Mouse (Mus musculus) forebrain, embryonic 10.5 days (tissue): ENCODE data around the gene Selenos. TPM values are rescaled to one million over a fixed set of nuclear protein-coding genes. Genes with fewer than 3 reads are reported as not detected.

ENCODE experiments used
- DNase-seq: peaks from one replicate; pipeline ENCODE4 v3.0.0-alpha.2; 2017; ENCODE audit warnings: low spot score; ENCODE audit errors: extremely low spot score
- H3K27ac ChIP-seq: fragments of 300-500 bp; sonication (generic); 2 replicates; pipeline ENCODE4 v1.5.1; 2016; ENCODE audit warnings: mild to moderate bottlenecking
- H3K27me3 ChIP-seq: fragments of 300-500 bp; sonication (generic); 2 replicates; pipeline ENCODE4 v1.6.1; 2016; ENCODE audit warnings: mild to moderate bottlenecking; ENCODE audit not compliant: poor library complexity, severe bottlenecking
- H3K36me3 ChIP-seq: fragments of 300-500 bp; sonication (generic); replicated peaks from 2 replicates; pipeline ENCODE4 v1.6.1; 2016; ENCODE audit warnings: mild to moderate bottlenecking, moderate library complexity
- H3K4me1 ChIP-seq: fragments of 300-500 bp; sonication (generic); 2 replicates; pipeline ENCODE4 v1.6.1; 2016
- H3K4me3 ChIP-seq: fragments of 300-500 bp; sonication (generic); 2 replicates; pipeline ENCODE4 v1.5.1; 2016; ENCODE audit warnings: mild to moderate bottlenecking, moderate library complexity
- H3K9me3 ChIP-seq: fragments of 300-500 bp; sonication (generic); 2 replicates; pipeline ENCODE4 v1.6.1; 2016; ENCODE audit warnings: mild to moderate bottlenecking, moderate library complexity
- WGBS: fragments of 180-500 bp; shearing (Covaris S2); methylation state at CpG from one replicate; pipeline ENCODE4 v1.1.7; 2016; 5-methylcytosine and 5-hydroxymethylcytosine counted together
- polyA plus RNA-seq: library from polyadenylated mRNA; unstranded; fragments of >200 nt; fragmentation: Nextera tagmentation; extraction: Ambion mirVana; gene quantifications from 2 replicates; pipeline ENCODE4 v1.2.1, GENCODE M21; 2016

Gene Selenos
- polyA plus RNA-seq: 81.4 and 84.2 TPM in 2 replicates

DNA sequence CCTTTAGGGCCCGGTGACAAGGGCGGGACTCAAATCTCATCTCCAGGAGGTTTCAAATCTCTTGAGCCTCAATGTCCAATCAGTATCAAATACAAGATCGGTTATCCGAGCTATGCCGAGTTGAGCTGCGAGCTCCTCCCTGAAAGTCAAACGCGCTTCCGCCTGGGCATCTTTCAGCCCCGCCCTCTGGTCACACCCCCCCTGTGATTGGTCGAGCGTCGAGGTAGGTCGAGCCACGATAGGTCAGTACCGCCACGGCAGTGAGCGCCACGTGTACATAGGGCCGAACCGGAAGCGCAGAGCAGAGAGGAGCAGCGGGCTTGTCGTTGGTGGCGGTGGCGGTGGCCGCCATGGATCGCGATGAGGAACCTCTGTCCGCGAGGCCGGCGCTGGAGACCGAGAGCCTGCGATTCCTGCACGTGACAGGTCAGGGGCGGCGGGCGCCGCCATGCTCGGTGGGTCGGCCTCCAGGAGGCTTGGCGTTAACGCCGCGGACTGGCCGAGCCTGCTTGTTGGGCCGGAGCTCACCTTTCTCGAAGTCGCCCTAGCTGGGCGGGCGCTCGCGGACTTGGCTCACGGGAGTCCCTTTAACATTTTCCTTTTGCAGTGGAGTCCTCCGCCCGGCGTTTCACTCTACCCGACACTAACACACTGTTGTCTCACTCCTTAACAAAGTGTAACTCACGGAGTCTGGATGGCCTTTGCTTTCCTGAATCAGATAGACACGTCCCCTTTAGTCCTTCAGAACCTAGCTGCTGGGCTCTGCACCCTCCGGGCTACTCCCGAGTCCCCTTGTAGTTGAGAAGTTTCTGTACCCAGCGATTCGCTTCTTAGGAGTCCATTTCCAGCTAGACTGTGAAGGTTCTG lies at the start of gene Selenos:
Gene Selenos, plus strand, starts transcription at position 286 of the 867 bp plus-strand sequence.
- Histone ChIP-seq H3K27ac (peak within 1 kb of the TSS; percentile 91), H3K36me3 (peaks cover 62% of the 10 kb centered on the region)
- WGBS: under 1% methylated on average over 65 of the region's 65 CpGs

DNA sequence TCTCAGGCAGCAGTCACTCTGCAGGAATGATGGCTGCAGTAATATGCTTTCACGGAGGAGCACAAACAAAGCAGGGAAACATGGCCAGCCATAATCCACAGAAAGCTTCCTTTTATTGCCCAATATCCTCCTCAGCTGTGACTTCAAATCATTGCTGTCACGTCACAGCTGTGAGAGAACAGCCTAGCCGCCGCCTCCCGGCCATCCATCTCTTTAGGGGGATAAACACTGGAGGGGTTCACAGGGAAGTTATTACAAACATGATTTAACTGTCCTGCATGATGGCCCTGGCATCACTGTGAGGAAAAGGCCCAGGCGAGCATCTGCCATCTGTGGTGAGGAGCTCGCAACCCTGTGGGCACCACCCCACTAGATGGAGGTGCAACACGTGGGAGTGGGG lies 42.6 kb upstream of the Selenos start:
- Histone ChIP-seq H3K27me3 (no peaks in the 10 kb centered on the region), H3K9me3 (no peaks in the 10 kb centered on the region), H3K27ac (no peak overlapping the region), H3K36me3 (no peaks in the 10 kb centered on the region), H3K4me1 (peaks cover 29% of the 10 kb centered on the region), H3K4me3 (no peak overlapping the region)
- DNase-seq: no peak
- WGBS: 86% methylated on average over 8 of the region's 8 CpGs

More for the DNA sequence above, at the start of gene Selenos:
- peak; percentile 97 for DNase-seq
- no peaks in the 10 kb centered on the region for H3K9me3 ChIP-seq
- peak within 1 kb of the TSS; percentile 87 for H3K4me3 ChIP-seq
- peaks cover 31% of the 10 kb centered on the region for H3K4me1 ChIP-seq
- H3K27me3 ChIP-seq: no peaks in the 10 kb centered on the region

DNA sequence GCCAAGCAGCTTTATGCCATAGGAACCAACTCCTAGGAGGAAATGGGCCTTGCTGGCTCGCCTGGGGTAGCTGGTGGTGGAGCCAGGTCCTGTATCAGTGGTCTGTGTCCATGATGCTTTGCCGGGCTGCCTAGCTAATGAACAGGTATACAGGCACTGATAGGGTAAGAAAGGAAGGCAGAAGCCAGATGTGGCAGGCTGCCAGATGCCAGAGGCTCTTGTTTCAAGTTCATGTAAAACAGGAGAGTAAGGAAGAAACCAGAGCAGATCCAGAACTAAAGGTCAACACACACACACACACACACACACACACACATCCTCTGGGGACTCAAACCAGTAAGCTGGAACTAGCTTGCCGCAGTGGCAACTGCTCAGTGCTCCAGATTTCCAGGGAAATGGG lies 41.2 kb upstream of the Selenos start:
- WGBS: 82% methylated on average over 3 of the region's 3 CpGs
- Histone ChIP-seq H3K27me3 (no peaks in the 10 kb centered on the region), H3K4me1 (peaks cover 29% of the 10 kb centered on the region), H3K36me3 (no peaks in the 10 kb centered on the region), H3K9me3 (no peaks in the 10 kb centered on the region), H3K4me3 (no peak overlapping the region), H3K27ac (no peak overlapping the region)
- no peak for DNase-seq

DNA sequence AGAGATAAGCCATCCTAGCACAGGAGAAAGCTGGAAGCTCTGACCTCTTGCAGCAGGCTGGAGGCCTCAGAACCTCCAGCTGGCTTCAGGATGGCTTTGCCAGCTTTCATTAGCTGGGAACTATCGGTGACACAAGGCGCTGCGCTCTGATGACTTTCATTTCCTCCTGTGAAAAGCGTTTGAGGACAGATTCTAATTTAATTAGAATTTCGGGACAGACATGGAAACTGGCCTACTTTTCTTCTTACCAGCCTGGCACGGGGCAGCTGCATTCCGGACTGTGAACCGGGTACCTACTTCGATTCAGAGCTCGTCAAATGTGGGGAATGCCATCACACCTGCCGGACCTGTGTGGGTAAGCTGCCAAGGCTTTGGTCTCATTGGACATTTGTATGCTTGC lies 40.7 kb upstream of the Selenos start:
- no peak overlapping the region for H3K4me3 ChIP-seq

DNA sequence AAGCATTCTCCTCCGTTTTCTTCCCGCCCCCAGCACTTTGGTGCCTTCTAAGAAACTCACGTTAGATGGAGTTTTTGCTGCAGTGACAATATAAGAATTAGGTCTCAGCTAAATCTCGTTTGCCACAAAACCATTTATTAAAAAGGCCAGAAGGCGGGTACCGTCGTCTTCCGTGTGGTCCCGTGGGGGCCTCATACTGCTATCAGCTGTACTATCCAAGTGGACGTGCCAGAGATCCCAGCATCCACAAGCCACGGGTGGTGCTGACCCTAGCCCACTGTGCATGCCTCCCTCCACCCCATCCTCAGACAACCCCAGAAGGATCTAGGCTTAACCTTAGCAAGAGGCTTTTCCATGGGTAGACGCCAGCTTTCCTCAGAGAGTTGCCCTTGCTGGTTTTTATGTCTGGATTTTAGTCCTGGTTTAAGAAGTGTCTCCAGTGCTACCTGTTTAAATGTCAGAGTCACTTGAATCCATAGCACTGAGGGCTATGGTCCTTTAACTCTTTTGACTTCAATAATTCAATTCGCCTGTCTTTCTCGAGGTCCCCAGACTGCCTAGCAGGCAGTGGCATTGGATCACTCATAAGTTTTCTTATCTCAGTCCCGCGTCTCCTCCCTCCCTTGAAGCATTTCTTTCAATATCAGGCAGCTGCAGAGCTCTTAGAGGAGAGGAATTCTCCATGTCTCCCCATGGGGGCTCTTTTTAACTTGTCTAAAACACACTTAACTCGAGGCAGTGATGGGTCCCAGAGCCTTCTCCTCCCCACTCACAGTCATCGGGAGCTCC lies 39.2 kb upstream of the Selenos start:
- no peaks in the 10 kb centered on the region for H3K36me3 ChIP-seq
- DNase-seq: no peak
- no peaks in the 10 kb centered on the region for H3K27me3 ChIP-seq
- H3K9me3 ChIP-seq: no peaks in the 10 kb centered on the region
- 86% methylated on average over 18 of the region's 18 CpGs for WGBS
- peak overlapping the region; percentile 25; the same call in 1 of the 2 replicates for H3K27ac ChIP-seq
- H3K4me3 ChIP-seq: no peak overlapping the region
- H3K4me1 ChIP-seq: peaks cover 26% of the 10 kb centered on the region

More for the DNA sequence above, 40.7 kb upstream of the Selenos start:
- Histone ChIP-seq H3K9me3 (no peaks in the 10 kb centered on the region), H3K4me1 (peaks cover 26% of the 10 kb centered on the region), H3K27ac (no peak overlapping the region), H3K36me3 (no peaks in the 10 kb centered on the region), H3K27me3 (no peaks in the 10 kb centered on the region)
- no peak for DNase-seq
- WGBS: 86% methylated on average over 11 of the region's 11 CpGs

DNA sequence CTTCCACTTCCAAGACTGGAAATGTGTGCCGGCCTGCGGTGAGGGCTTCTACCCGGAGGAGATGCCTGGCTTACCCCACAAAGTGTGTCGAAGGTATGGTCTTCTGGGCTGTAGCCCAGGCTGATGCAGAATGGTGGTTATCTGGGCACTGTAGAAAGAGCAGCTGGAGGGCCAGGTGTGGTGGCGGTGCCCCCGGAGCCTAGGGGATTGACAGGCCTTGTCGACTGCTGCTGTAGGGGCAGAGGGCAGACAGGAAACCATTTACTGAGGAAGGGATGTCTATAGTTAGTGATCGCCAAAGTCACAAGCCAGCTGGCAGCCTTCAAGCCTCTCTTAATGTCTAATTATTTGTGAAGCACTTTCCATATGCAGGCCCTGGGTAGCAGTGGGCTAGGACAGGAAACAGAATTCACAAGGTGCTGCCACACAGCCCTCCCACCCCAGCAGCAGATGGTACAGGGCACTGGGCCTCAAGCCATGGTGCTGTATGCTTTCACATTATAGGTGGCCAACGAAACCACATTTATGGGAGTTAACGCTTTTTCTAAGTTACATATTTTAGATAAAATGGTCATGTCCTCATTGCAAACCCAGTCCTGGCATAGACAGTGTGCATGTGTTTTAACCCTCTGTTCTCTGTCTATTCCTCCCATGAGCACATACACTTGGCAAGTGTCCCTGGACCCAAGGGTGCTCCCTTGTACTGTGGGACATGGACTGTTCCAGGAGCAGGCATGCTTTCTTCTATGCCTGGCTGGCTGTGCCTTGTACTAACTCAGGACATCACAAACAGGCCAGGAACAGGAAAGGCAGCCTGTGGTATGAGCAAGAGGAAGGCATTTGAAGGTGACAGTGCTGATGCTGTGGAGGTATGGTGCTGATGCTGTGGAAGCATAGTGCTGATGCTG lies 35.6 kb upstream of the Selenos start, which contains the start of gene Gm45213:
Gene Gm45213, plus strand, starts transcription at position 51 of the 908 bp plus-strand sequence.
- peaks cover 61% of the 10 kb centered on the region for H3K4me1 ChIP-seq
- no peak for DNase-seq
- 88% methylated on average over 10 of the region's 10 CpGs for WGBS
- H3K27ac ChIP-seq: no peak within 1 kb of the TSS; the same call in 1 of the 2 replicates
- peaks cover 11% of the 10 kb centered on the region for H3K27me3 ChIP-seq
- H3K9me3 ChIP-seq: no peaks in the 10 kb centered on the region
- H3K4me3 ChIP-seq: no peak within 1 kb of the TSS
- H3K36me3 ChIP-seq: no peaks in the 10 kb centered on the region

DNA sequence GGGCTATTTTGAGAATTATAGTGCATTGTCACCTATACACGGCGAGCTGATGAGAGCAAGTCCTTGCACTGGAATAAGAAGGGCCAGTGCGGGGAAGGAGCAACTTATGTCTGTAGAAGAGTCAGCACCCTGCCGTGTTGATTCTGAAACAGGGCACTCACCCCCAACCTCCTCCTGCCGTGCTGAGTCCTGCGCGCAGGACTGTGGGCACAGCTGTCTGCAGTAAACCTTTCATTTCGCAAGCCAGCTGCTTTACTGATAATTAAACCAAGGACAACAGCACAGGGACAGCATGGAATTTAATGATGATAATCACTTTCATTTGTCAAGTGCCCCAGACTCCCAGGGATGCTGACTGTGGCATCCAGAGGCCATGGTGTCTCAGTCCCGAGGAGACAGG lies 34.8 kb upstream of the Selenos start:
- peaks cover 62% of the 10 kb centered on the region for H3K4me1 ChIP-seq
- H3K27me3 ChIP-seq: peaks cover 11% of the 10 kb centered on the region
- H3K27ac ChIP-seq: 0 out of 2 replicates have a peak overlapping the region, but pooled peaks have one; percentile 40
- no peak for DNase-seq
- 42% methylated on average over 9 of the region's 9 CpGs for WGBS
- no peaks in the 10 kb centered on the region for H3K9me3 ChIP-seq
- H3K4me3 ChIP-seq: no peak overlapping the region
- no peaks in the 10 kb centered on the region for H3K36me3 ChIP-seq

DNA sequence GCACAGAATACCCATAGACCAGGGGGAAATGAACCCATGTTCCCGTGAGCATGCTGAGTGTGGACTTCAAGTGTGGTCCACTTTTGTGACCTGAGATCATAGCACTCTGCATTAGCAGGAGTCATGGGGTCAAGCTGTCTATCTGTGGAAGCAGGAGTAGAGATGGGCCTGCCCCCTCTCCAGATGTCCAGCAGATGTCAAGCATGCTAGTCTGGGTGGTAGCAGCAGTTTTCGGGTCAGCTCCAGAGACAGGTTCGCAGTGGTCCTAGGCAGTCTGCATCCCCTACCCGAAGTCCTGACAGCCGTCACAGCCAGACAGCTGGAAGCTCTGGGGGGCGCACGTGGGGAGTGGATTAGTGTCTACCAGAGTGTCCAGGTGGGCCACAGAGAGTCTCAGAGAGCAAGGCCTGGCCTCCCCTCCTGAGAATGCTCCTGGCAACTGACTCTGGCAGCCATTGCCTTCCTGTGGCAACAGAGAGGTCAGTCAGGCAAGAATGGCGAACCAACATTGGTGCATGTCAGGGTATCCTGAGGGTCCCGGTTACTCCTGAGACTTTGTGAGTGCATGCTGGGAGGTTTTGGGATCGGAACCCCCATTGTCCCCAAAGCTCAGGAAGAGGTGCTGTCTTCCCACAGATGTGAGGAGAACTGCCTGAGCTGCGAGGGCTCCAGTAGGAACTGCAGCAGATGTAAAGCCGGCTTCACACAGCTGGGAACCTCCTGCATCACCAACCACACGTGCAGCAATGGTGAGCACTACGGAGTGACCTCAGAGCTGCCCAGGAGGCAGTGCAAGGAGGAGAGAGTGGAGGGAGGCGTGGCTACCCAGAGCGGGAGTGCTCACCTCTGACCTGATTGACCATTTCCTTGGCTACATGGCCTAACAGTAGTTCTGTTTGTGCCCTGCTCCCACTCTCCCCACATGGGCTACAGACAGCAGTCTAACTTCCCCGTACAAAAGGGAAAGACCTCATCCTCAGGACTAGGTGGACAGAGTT lies 32.2 kb upstream of the Selenos start:
- Histone ChIP-seq H3K4me3 (no peak overlapping the region), H3K36me3 (no peaks in the 10 kb centered on the region), H3K27me3 (peaks cover 11% of the 10 kb centered on the region), H3K27ac (no peak overlapping the region), H3K4me1 (peaks cover 49% of the 10 kb centered on the region), H3K9me3 (no peaks in the 10 kb centered on the region)
- 60% methylated on average over 17 of the region's 17 CpGs for WGBS
- no peak for DNase-seq

DNA sequence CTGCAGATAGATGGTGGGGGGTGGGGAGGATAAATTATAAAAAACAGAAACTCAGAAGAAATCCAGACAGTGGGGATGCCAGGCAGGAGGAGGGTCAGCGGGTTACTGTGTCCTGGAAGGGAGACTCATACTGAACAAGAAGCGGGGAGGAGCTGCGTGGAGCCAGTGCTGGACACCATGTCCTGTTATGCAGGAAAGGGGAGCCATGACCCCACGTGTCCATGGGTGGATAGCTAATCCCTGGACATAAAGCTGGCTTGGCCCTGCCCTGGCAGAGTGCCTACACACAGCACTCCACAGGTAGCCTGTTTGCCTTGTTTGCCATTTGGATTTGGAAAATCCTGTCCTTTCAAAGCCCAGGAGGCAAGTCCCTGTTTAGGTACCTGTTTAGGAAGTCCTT lies 31.5 kb upstream of the Selenos start:
- 79% methylated on average over 4 of the region's 4 CpGs for WGBS
- DNase-seq: no peak
- peaks cover 49% of the 10 kb centered on the region for H3K4me1 ChIP-seq
- no peaks in the 10 kb centered on the region for H3K9me3 ChIP-seq
- no peaks in the 10 kb centered on the region for H3K36me3 ChIP-seq
- H3K4me3 ChIP-seq: no peak overlapping the region
- H3K27me3 ChIP-seq: peaks cover 11% of the 10 kb centered on the region
- no peak overlapping the region for H3K27ac ChIP-seq

DNA sequence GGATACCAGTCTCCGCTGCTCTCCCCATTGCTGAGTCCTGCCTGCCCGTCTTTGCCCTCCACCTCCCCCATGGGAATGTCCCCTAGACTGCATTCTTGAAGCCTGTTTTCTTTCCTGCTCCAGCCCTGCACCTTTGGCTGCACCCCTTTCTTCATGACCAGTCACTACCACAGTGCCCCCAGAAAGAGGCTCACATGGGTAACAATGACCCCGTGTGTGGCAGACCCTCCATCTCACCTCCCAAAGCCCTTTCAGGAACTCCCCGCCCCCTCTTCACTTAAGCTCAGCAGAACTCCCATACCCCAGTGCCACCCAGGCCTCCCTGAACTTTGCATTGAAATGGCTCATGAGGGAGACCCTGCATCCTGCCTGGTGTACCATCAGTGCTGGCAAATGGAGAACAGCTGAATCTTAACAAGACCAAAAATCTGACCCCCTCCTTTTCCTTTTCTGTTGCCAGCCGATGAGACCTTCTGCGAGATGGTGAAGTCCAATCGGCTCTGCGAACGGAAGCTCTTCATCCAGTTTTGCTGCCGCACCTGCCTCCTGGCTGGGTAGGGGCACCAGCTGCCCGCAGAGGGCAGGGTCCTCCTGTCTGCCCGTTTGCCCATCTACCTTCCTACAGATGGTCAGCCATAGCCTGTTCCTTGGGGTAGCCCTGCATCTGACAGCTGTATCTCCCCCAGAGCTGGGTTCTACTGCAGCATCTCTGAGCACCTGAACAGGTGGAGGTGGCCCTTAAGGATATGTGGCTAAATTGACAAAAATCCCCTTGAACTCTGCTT lies 30.8 kb upstream of the Selenos start:
- no peak for DNase-seq
- Histone ChIP-seq H3K9me3 (no peaks in the 10 kb centered on the region), H3K27ac (0 out of 2 replicates have a peak overlapping the region, but pooled peaks have one; percentile 3), H3K36me3 (no peaks in the 10 kb centered on the region), H3K4me1 (peaks cover 49% of the 10 kb centered on the region), H3K27me3 (peaks cover 11% of the 10 kb centered on the region), H3K4me3 (no peak overlapping the region)
- 80% methylated on average over 12 of the region's 12 CpGs for WGBS
